Mouse (Mus musculus) heart, embryonic 14.5 days (tissue): ENCODE data around the gene Bcs1l. TPM values are rescaled to one million over a fixed set of nuclear protein-coding genes. Genes with fewer than 3 reads are reported as not detected.

Experiments used
- ATAC-seq: fragments of 200-750 bp; cut with Nextera tagmentation; 2 replicates; pipeline ENCODE4 v1.8.0; 2017; ENCODE audit warnings: low read depth, moderate TSS enrichment; ENCODE audit not compliant: insufficient number of reproducible peaks, insufficient read depth, low FRiP score
- H3K27ac ChIP-seq, 2 experiments: fragments of 200-500 bp in 1 of 2; fragments of 300-500 bp in 1 of 2; sonication (generic) in 1 of 2; replicated peaks in 1 of 2; 2 replicates each; pipeline ENCODE4 v1.5.1; 2012 to 2014; ENCODE audit warnings: low read depth in 2 of 2, low read length in 2 of 2, control low read depth in 1 of 2, mild to moderate bottlenecking in 1 of 2, mixed read lengths in 1 of 2; ENCODE audit not compliant: control insufficient read depth in 1 of 2, insufficient read depth in 1 of 2
- H3K27me3 ChIP-seq: fragments of 300-500 bp; sonication (generic); 2 replicates; pipeline ENCODE4 v1.6.1; 2014; ENCODE audit warnings: mild to moderate bottlenecking, low read length, control low read depth; ENCODE audit not compliant: control insufficient read depth, insufficient read depth
- H3K36me3 ChIP-seq: fragments of 300-500 bp; sonication (generic); 2 replicates; pipeline ENCODE4 v1.6.1; 2014; ENCODE audit warnings: mild to moderate bottlenecking, control low read depth, low read length, mixed read lengths; ENCODE audit not compliant: control insufficient read depth, insufficient read depth
- H3K4me1 ChIP-seq, 2 experiments: fragments of 200-500 bp in 1 of 2; fragments of 300-500 bp in 1 of 2; sonication (generic) in 1 of 2; 2 replicates each; pipeline ENCODE4 v1.6.1; 2012 to 2014; ENCODE audit warnings: low read length in 2 of 2, control low read depth in 1 of 2, mixed read lengths in 1 of 2; ENCODE audit not compliant: control insufficient read depth in 2 of 2, insufficient read depth in 2 of 2
- H3K4me2 ChIP-seq: fragments of 300-500 bp; sonication (generic); 2 replicates; pipeline ENCODE4 v1.6.1; 2014; ENCODE audit warnings: mild to moderate bottlenecking, low read length
- H3K4me3 ChIP-seq, 2 experiments: fragments of 200-500 bp in 1 of 2; fragments of 300-500 bp in 1 of 2; sonication (generic) in 1 of 2; 2 replicates each; pipeline ENCODE4 v1.5.1; 2012 to 2014; ENCODE audit warnings: low read length in 2 of 2, mild to moderate bottlenecking in 2 of 2, control low read depth in 1 of 2, low read depth in 1 of 2, moderate library complexity in 1 of 2; ENCODE audit not compliant: control insufficient read depth in 1 of 2, insufficient read depth in 1 of 2
- H3K9ac ChIP-seq: fragments of 300-500 bp; sonication (generic); 2 replicates; pipeline ENCODE4 v1.6.1; 2014; ENCODE audit warnings: mild to moderate bottlenecking, low read length
- H3K9me3 ChIP-seq: fragments of 300-500 bp; sonication (generic); 2 replicates; pipeline ENCODE4 v1.6.1; 2016; ENCODE audit warnings: low read length, control low read depth; ENCODE audit not compliant: control insufficient read depth
- WGBS: fragments of 180-500 bp; shearing (Covaris S2); extraction: QIAGEN DNeasy Blood & Tissue Kit; methylation state at CpG from one replicate; pipeline ENCODE4 v1.1.7; 2014; 5-methylcytosine and 5-hydroxymethylcytosine counted together
- polyA plus RNA-seq: library from polyadenylated mRNA; unstranded; fragments of >200 nt; fragmentation: Nextera tagmentation; extraction: Ambion mirVana; gene quantifications from 2 replicates; pipeline ENCODE4 v1.2.1, GENCODE M21; 2014

Bcs1l gene
- 24.1 and 27.1 TPM in 2 replicates for polyA plus RNA-seq

DNA sequence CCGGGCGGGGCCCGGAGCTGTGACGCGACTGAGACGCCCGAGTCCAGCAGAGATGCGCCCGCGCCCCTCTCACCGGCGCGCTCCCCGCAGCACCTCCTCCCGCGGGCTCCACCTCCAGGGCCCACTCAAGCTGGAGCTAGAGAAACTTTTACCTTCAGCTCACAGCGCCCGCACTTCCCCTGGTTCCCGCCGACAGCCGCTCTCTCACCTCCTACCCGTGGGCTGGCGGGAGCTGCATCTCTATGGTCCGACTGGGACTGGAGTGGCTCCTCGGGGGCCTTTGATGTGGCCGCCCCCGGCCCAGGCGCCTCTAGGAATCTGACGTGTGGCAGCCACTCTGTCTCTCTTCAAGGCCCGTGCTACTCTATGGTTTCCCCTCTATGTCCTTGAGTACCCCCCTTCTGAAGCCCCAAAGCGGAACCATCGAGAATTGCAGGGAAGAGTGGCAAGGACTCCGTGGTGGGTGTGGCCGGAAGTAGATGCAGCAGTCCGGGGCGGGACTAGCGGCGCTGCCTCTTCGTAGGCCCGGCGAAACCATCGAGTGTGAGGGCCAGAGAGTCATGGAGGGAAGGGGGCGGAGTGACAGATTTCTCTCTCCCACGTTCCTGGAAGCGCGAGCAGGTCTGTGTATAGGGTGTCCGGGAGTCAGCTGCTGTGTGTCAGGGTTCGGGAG lies at the start of gene Bcs1l, which contains the start of gene Zfp142:
Bcs1l (plus strand) TSS at position 517 of the 673 bp plus-strand sequence.
Zfp142 (minus strand) TSS at position 474 of the 673 bp plus-strand sequence.
- peak; percentile 98 for ATAC-seq
- WGBS: under 1% methylated on average over 47 of the region's 48 CpGs
- H3K27ac ChIP-seq: peak within 1 kb of the TSS; percentile 78 to 85

DNA sequence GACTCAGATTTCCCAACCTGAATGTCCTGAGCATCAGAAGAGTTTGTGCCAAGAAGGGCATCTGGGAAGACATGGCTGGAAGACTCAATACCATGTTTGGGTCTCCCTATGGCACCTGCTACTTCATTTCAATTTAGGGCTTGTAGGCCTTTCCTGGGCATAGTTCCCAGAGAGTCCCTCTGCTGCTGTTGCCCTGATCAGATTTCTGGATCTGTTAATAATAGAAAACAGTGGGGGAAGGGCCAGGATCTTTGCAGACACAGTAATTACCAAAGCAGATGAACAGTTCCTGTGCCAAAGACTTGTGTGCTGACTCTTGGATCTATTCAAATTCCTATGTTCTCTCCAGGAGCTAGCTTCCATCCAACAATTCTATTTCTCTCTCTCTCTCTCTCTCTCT lies 49.4 kb upstream of the Bcs1l start:
- Histone ChIP-seq H3K27ac (no peak overlapping the region), H3K4me1 (peaks cover 0 to 4% of the 10 kb centered on the region in 2 experiments; a peak in 1 of 4 replicates), H3K27me3 (no peaks in the 10 kb centered on the region), H3K9ac (no peak overlapping the region), H3K9me3 (no peaks in the 10 kb centered on the region), H3K4me2 (no peak overlapping the region), H3K4me3 (no peak overlapping the region), H3K36me3 (no peaks in the 10 kb centered on the region)
- no peak for ATAC-seq

More for the DNA sequence above, at the start of gene Bcs1l, which contains the start of gene Zfp142:
- Histone ChIP-seq H3K36me3 (peaks cover 46% of the 10 kb centered on the region), H3K9ac (peak within 1 kb of the TSS; percentile 84), H3K9me3 (no peaks in the 10 kb centered on the region), H3K27me3 (no peaks in the 10 kb centered on the region), H3K4me3 (peak within 1 kb of the TSS; percentile 90 to 96), H3K4me1 (peaks cover 5 to 30% of the 10 kb centered on the region in 2 experiments; a peak in 3 of 4 replicates), H3K4me2 (peak within 1 kb of the TSS; percentile 94)

DNA sequence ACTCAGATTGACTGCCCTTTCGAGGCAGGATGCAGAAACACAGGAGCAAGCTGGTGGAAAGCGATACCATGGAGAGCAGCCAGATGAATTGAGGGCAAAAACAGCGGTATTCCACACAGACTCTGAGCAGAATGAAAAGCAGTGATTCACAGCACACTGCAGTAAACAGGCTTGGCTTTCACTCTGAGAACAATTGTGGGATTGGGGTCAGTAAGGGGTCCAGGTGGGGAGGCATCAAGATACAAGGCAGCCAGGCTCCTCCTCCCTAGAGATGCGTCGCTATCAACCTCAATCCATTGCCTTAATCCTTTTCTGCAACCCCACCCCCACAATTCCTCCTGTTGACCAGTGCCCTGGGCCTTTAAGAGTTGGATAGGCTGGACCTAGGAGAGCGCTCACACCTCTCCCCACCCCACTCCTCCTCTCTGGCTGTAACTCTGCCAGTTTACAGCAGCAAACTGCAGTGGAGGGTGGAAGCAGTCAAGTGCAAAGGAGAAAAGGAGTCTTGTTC lies 45.6 kb upstream of the Bcs1l start, which contains the start of gene Plcd4:
Plcd4 (plus strand) TSS at position 438 of the 511 bp plus-strand sequence.
- WGBS: 8% methylated on average over 6 of the region's 6 CpGs
- Histone ChIP-seq H3K36me3 (no peaks in the 10 kb centered on the region), H3K9ac (no peak within 1 kb of the TSS), H3K9me3 (no peaks in the 10 kb centered on the region), H3K27ac (no peak within 1 kb of the TSS), H3K4me3 (no peak within 1 kb of the TSS), H3K4me1 (peaks cover 0 to 4% of the 10 kb centered on the region in 2 experiments; a peak in 1 of 4 replicates), H3K27me3 (no peaks in the 10 kb centered on the region), H3K4me2 (peak within 1 kb of the TSS; percentile 17)
- no peak for ATAC-seq

DNA sequence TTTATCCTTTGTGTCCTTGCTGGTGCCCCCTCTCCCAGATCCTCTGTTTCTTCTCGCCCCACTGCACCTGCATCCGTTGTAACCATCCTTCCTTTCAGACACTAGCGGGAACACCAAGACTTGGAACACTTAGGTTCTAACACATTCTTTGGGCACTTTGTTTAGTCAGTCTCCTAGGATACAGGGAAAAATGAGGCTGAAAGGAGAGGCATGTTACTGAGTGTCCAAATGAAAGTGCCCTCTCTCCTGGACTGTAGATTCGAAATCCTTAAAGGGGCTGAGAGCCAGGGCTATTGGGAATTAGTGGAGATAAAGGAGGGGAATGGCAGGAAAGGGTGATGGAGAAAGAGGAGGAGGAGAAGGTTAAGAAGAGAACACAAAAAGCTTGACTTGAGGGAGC lies 43.9 kb upstream of the Bcs1l start, which contains the start of gene Usp37:
Usp37 (minus strand) TSS at position 101 of the 400 bp plus-strand sequence.
- no peak within 1 kb of the TSS for H3K9ac ChIP-seq
- H3K4me3 ChIP-seq: no peak within 1 kb of the TSS
- no peaks in the 10 kb centered on the region for H3K36me3 ChIP-seq
- H3K4me1 ChIP-seq: peaks cover 0 to 4% of the 10 kb centered on the region in 2 experiments; a peak in 1 of 4 replicates
- no peak for ATAC-seq
- H3K27me3 ChIP-seq: no peaks in the 10 kb centered on the region
- 86% methylated on average over 4 of the region's 4 CpGs for WGBS
- H3K4me2 ChIP-seq: no peak within 1 kb of the TSS
- H3K9me3 ChIP-seq: no peaks in the 10 kb centered on the region
- H3K27ac ChIP-seq: no peak within 1 kb of the TSS

DNA sequence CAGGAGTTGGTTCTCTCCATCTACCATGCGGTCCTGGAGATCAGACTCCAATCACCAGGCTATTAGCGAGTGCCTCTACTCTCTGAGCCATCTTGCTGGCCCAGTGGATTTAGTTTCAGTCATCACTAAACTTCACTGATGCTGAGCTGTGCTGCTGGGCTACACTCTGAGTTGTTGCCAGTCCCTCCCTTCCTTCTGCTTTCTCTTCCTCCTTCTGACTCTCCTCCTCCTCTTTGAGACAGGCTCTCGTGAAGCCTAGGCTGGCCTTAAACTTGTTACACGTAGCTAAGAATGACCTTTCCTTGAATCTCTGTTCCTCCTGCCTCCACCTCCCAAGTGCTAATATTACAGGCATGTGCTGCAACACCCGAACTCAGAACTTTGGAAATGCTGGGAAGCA lies 29.0 kb upstream of the Bcs1l start:
- Histone ChIP-seq H3K4me2 (no peak overlapping the region), H3K36me3 (no peaks in the 10 kb centered on the region), H3K27ac (no peak overlapping the region), H3K4me3 (no peak overlapping the region), H3K9me3 (no peaks in the 10 kb centered on the region), H3K9ac (no peak overlapping the region), H3K4me1 (no peaks in the 10 kb centered on the region), H3K27me3 (no peaks in the 10 kb centered on the region)
- ATAC-seq: no peak
- WGBS: 87% methylated on average over 5 of the region's 5 CpGs

DNA sequence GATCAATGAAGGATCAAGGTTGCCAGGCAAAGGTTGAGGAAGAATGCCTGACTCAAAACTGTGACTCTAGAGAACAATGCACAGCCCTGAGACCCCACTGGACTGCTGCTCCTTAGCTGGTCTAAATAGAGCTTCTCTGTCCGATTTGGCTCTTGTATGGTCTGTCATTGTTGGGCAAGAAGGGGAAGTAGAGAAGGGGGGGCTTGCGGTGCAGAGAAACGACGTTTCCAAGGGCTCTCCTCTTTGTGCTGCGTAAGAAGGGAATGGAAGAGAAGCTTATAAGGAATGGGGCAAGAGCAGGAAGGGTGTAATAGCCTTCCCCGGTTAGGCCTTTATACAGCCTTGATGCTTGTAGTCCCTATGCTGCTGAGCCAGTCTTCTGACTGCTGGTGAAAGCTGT lies 22.3 kb upstream of the Bcs1l start:
- peaks cover 62% of the 10 kb centered on the region for H3K36me3 ChIP-seq
- H3K4me1 ChIP-seq: no peaks in the 10 kb centered on the region
- no peaks in the 10 kb centered on the region for H3K27me3 ChIP-seq
- H3K4me2 ChIP-seq: no peak overlapping the region
- no peaks in the 10 kb centered on the region for H3K9me3 ChIP-seq
- H3K9ac ChIP-seq: no peak overlapping the region
- no peak for ATAC-seq
- H3K27ac ChIP-seq: no peak overlapping the region
- H3K4me3 ChIP-seq: no peak overlapping the region
- WGBS: 91% methylated on average over 6 of the region's 6 CpGs

DNA sequence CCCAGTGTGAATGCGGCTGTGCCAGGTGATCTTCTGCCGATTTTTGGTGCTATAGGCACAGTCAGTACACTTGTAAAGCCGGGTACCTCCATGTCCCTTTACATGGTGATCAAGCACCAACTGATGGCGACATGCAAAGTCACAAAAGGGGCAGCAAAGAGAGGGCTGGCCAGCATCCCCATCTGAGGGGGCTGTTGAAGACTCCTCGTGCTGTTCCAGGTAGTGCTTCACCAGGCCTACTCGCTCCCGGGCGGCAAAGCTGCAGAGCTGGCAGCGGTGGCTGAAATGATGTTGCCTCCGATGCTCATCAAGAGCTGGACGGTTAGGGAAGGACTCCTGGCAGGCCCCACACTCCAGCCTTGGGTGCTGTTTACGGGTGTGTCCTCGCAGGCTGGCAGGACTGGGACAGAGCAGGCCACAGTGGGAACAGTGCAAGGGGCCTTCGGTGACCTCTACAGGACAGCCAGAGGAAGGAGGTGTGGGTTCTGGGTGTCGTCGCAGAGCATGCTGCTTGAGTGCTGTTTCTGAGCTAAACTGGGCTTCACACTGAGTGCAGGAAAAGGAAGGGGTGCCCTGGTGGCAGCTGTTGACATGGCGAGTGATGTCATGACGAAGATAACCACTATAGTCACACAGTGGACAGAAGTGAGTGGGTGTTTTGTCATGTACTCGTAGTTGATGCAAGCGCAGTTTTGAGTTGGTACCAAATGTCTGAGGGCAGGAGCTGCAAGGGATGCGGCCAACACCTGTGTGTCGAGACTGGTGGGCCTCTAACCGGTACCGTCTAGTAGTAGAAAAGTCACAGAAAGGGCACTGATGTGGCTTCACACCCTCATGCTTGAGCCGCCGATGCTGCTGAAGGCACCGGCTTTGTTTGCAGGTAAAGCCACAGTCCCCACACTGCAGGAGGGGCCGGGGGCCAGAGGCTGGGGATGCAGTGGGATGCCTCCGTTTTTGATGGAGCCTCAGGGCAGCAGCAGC lies 18.1 kb upstream of the Bcs1l start:
- H3K4me1 ChIP-seq: no peaks in the 10 kb centered on the region
- no peak overlapping the region for H3K27ac ChIP-seq
- peaks cover 97% of the 10 kb centered on the region for H3K36me3 ChIP-seq
- no peak overlapping the region for H3K4me3 ChIP-seq
- no peaks in the 10 kb centered on the region for H3K9me3 ChIP-seq
- H3K9ac ChIP-seq: no peak overlapping the region
- H3K4me2 ChIP-seq: no peak overlapping the region
- ATAC-seq: no peak; the same call in 1 of the 2 replicates
- no peaks in the 10 kb centered on the region for H3K27me3 ChIP-seq
- 80% methylated on average over 29 of the region's 29 CpGs for WGBS
